Mouse (Mus musculus) gastrocnemius, adult 18-20 months (tissue): ENCODE data around the gene Syce3. TPM values are rescaled to one million over a fixed set of nuclear protein-coding genes. Genes with fewer than 3 reads are reported as not detected.
"Not testable (repeated sequence)": the region's sequence is repeated elsewhere in the genome, so short reads cannot be mapped to it uniquely, and the experiment has no call there.

ENCODE experiments used
- DNase-seq: peaks from one replicate; pipeline ENCODE4 v3.0.0; 2021; ENCODE audit warnings: low spot score
- long read RNA-seq, 2 experiments: library from polyadenylated mRNA; stranded (forward); transcript quantifications; one replicate each; pipeline ENCODE4 v2.0.0; 2021
- total RNA-seq, 2 experiments: library from RNA; stranded (reverse); gene quantifications; 2 replicates each; pipeline ENCODE4 v1.2.3; 2021

Gene Syce3
- not detected for total RNA-seq
- long read RNA-seq, experiment 1: 0 reads
- long read RNA-seq, experiment 2: 0 reads

- no peak for DNase-seq
Measured at GRCm38 (mm10) chr15:89410118-89410517, at the start of gene Syce3. Gene Syce3, minus strand, starts transcription at chr15:89410503.

- DNase-seq: no peak
Measured at GRCm38 (mm10) chr15:89459821-89460220, 49.5 kb upstream of the Syce3 start.

- DNase-seq: no peak
Measured at GRCm38 (mm10) chr15:89458942-89459341, 48.6 kb upstream of the Syce3 start.

- no peak for DNase-seq
Measured at GRCm38 (mm10) chr15:89455642-89456041, 45.3 kb upstream of the Syce3 start.

- no peak for DNase-seq
Measured at GRCm38 (mm10) chr15:89454857-89455256, 44.6 kb upstream of the Syce3 start.

GRCm38 (mm10) chr15:89453865-89454478 is 43.7 kb upstream of the Syce3 start, which contains the start of gene Mapk8ip2:
Gene Mapk8ip2, plus strand, starts transcription at chr15:89453913.
- no peak for DNase-seq

- DNase-seq: peak; percentile 45
Measured at GRCm38 (mm10) chr15:89452906-89453864, 42.9 kb upstream of the Syce3 start.

GRCm38 (mm10) chr15:89442486-89443070 is 32.3 kb upstream of the Syce3 start:
- DNase-seq: no peak

- no peak for DNase-seq
Measured at GRCm38 (mm10) chr15:89435878-89436277, 25.6 kb upstream of the Syce3 start.

GRCm38 (mm10) chr15:89434136-89434535 is 23.8 kb upstream of the Syce3 start:
- DNase-seq: no peak

- no peak for DNase-seq
Measured at GRCm38 (mm10) chr15:89432946-89433345, 22.6 kb upstream of the Syce3 start.

- no peak for DNase-seq
Measured at GRCm38 (mm10) chr15:89431806-89432205, 21.5 kb upstream of the Syce3 start.

GRCm38 (mm10) chr15:89431271-89431670 is 21.0 kb upstream of the Syce3 start:
- no peak for DNase-seq

- DNase-seq: not testable (repeated sequence)
Measured at GRCm38 (mm10) chr15:89430771-89431170, 20.5 kb upstream of the Syce3 start.

- DNase-seq: no peak
Measured at GRCm38 (mm10) chr15:89430341-89430740, 20.0 kb upstream of the Syce3 start.

GRCm38 (mm10) chr15:89429352-89430221 is 19.3 kb upstream of the Syce3 start, which contains the start of the genes C730034F03Rik, Gm44502 and Chkb:
Gene C730034F03Rik, plus strand, starts transcription at chr15:89429589.
Gene Gm44502, minus strand, starts transcription at chr15:89429696.
Gene Chkb, minus strand, starts transcription at chr15:89429908.
- DNase-seq: peak; percentile 91

GRCm38 (mm10) chr15:89428821-89429351 is 18.6 kb upstream of the Syce3 start:
- no peak for DNase-seq

- no peak for DNase-seq
Measured at GRCm38 (mm10) chr15:89428136-89428790, 18.0 kb upstream of the Syce3 start.

GRCm38 (mm10) chr15:89426716-89427115 is 16.4 kb upstream of the Syce3 start:
- DNase-seq: peak; percentile 40

- peak; percentile 86 for DNase-seq
Measured at GRCm38 (mm10) chr15:89425711-89426121, 15.4 kb upstream of the Syce3 start, which contains the start of gene Cpt1b. Gene Cpt1b, minus strand, starts transcription at chr15:89425863.
